Mouse (Mus musculus): ENCODE data around the gene Pcdh15. TPM values are rescaled to one million over a fixed set of nuclear protein-coding genes. Genes with fewer than 3 reads are reported as not detected.

The Pcdh15 gene
- polyA plus RNA-seq, 2 experiments: 1.0 TPM

GRCm38 (mm10) chr10:74663171-74663570, 1564.0 kb downstream of the Pcdh15 start:
- Histone ChIP-seq H3K4me3 (replicated peaks; ENCODE audit: low read length) (no peak overlapping the region), H3K4me1 (ENCODE audit: control insufficient read depth, insufficient read depth, low read length) (no peaks in the 10 kb centered on the region), H3K9ac (ENCODE audit: low read depth, low read length, severe bottlenecking) (no peak overlapping the region), H3K36me3 (ENCODE audit: control insufficient read depth, insufficient read depth, low read length) (no peaks in the 10 kb centered on the region), H3K4me2 (replicated peaks; ENCODE audit: low read depth, low read length, severe bottlenecking) (no peak overlapping the region), H3K27ac (replicated peaks; ENCODE audit: low read depth, low read length) (no peak overlapping the region), H3K27me3 (ENCODE audit: control insufficient read depth, insufficient read depth, low read length) (no peaks in the 10 kb centered on the region), H3K9me3 (ENCODE audit: control insufficient read depth, low read length) (no peaks in the 10 kb centered on the region)
- WGBS: 78% methylated on average over 1 of the region's 1 CpGs
- ATAC-seq (ENCODE audit: low FRiP score, low read depth) (no peak), DNase-seq (ENCODE audit: low spot score) (no peak)
- TF ChIP-seq POLR2A (IDR thresholded peaks at IDR 0.05; ENCODE audit: borderline replicate concordance, extremely low read depth, insufficient read depth, insufficient read length): no peak

- Histone ChIP-seq H3K36me3 (ENCODE audit: control insufficient read depth, insufficient read depth, low read length) (no peaks in the 10 kb centered on the region), H3K27me3 (ENCODE audit: control insufficient read depth, insufficient read depth, low read length) (no peaks in the 10 kb centered on the region), H3K4me3 (replicated peaks; ENCODE audit: low read length) (no peak overlapping the region), H3K9me3 (ENCODE audit: control insufficient read depth, low read length) (no peaks in the 10 kb centered on the region), H3K9ac (ENCODE audit: low read depth, low read length, severe bottlenecking) (no peak overlapping the region), H3K4me2 (replicated peaks; ENCODE audit: low read depth, low read length, severe bottlenecking) (no peak overlapping the region), H3K27ac (replicated peaks; ENCODE audit: low read depth, low read length) (no peak overlapping the region), H3K4me1 (ENCODE audit: control insufficient read depth, insufficient read depth, low read length) (0 out of 2 replicates have a peak, but pooled peaks cover 3% of the 10 kb centered on the region)
- WGBS: 38% methylated on average over 4 of the region's 4 CpGs
- TF ChIP-seq POLR2A (IDR thresholded peaks at IDR 0.05; ENCODE audit: borderline replicate concordance, extremely low read depth, insufficient read depth, insufficient read length): no peak
- no peak for DNase-seq (ENCODE audit: low spot score)
- no peak for ATAC-seq (ENCODE audit: low FRiP score, low read depth)
These were observed 1580.9 kb downstream of the Pcdh15 start for GRCm38 (mm10) chr10:74680016-74680491.

- DNase-seq (ENCODE audit: low spot score): peak; percentile 42
- peak; percentile 62; the same call in 1 of the 2 replicates for ATAC-seq (ENCODE audit: low FRiP score, low read depth)
- WGBS: 5% methylated on average over 1 of the region's 1 CpGs
These were observed 1581.4 kb downstream of the Pcdh15 start for GRCm38 (mm10) chr10:74680559-74680958.

More at GRCm38 (mm10) chr10:74680559-74680958, 1581.4 kb downstream of the Pcdh15 start:
- Histone ChIP-seq H3K27ac (replicated peaks; ENCODE audit: low read depth, low read length) (no peak overlapping the region), H3K9me3 (ENCODE audit: control insufficient read depth, low read length) (no peaks in the 10 kb centered on the region), H3K4me1 (ENCODE audit: control insufficient read depth, insufficient read depth, low read length) (0 out of 2 replicates have a peak, but pooled peaks cover 3% of the 10 kb centered on the region), H3K4me3 (replicated peaks; ENCODE audit: low read length) (no peak overlapping the region), H3K27me3 (ENCODE audit: control insufficient read depth, insufficient read depth, low read length) (no peaks in the 10 kb centered on the region), H3K4me2 (replicated peaks; ENCODE audit: low read depth, low read length, severe bottlenecking) (no peak overlapping the region), H3K9ac (ENCODE audit: low read depth, low read length, severe bottlenecking) (no peak overlapping the region), H3K36me3 (ENCODE audit: control insufficient read depth, insufficient read depth, low read length) (no peaks in the 10 kb centered on the region)
- TF ChIP-seq POLR2A (IDR thresholded peaks at IDR 0.05; ENCODE audit: borderline replicate concordance, extremely low read depth, insufficient read depth, insufficient read length): no peak

Data from limb, embryonic 14.5 days (tissue).